Mouse (Mus musculus): ENCODE results near the gene Vangl2. TPM values are rescaled to one million over a fixed set of nuclear protein-coding genes. Genes with fewer than 3 reads are reported as not detected.
"Not testable (repeated sequence)": the region's sequence is repeated elsewhere in the genome, so short reads cannot be mapped to it uniquely, and the experiment has no call there.

Gene Vangl2
- polyA plus RNA-seq, 1 experiment, result 10.5 TPM

GRCm38 (mm10) chr1:171982740-171983139 is 45.5 kb downstream of the Vangl2 start:
- no peak for DNase-seq
- no peaks in the 10 kb centered on the region for H3K4me1 ChIP-seq (ENCODE audit: control insufficient read depth, insufficient read depth, low read length)
- no peak for TF ChIP-seq CTCF (IDR thresholded peaks at IDR 0.05; ENCODE audit: borderline replicate concordance, insufficient read depth, low read depth, low read length)
- TF ChIP-seq POLR2A (IDR thresholded peaks at IDR 0.05; ENCODE audit: borderline replicate concordance, insufficient read depth, low read length), result no peak
- no peaks in the 10 kb centered on the region; the same call in 1 of the 2 replicates for H3K27me3 ChIP-seq (ENCODE audit: control insufficient read depth, insufficient read depth, low read length)
- no peak overlapping the region for H3K4me3 ChIP-seq (replicated peaks; ENCODE audit: insufficient read depth, low read depth, low read length)
- 73% methylated on average over 4 of the region's 4 CpGs for WGBS
- no peak overlapping the region for H3K27ac ChIP-seq (ENCODE audit: insufficient read depth, low read length)

- no peaks in the 10 kb centered on the region for H3K4me1 ChIP-seq (ENCODE audit: control insufficient read depth, insufficient read depth, low read length)
- no peak overlapping the region for H3K27ac ChIP-seq (ENCODE audit: insufficient read depth, low read length)
- no peaks in the 10 kb centered on the region; the same call in 1 of the 2 replicates for H3K27me3 ChIP-seq (ENCODE audit: control insufficient read depth, insufficient read depth, low read length)
- no peak for DNase-seq
- TF ChIP-seq POLR2A (IDR thresholded peaks at IDR 0.05; ENCODE audit: borderline replicate concordance, insufficient read depth, low read length), result no peak
- no peak for TF ChIP-seq CTCF (IDR thresholded peaks at IDR 0.05; ENCODE audit: borderline replicate concordance, insufficient read depth, low read depth, low read length)
- WGBS, result 67% methylated on average over 5 of the region's 5 CpGs
- no peak overlapping the region for H3K4me3 ChIP-seq (replicated peaks; ENCODE audit: insufficient read depth, low read depth, low read length)
Measured at GRCm38 (mm10) chr1:171982170-171982569, 46.1 kb downstream of the Vangl2 start.

DNA sequence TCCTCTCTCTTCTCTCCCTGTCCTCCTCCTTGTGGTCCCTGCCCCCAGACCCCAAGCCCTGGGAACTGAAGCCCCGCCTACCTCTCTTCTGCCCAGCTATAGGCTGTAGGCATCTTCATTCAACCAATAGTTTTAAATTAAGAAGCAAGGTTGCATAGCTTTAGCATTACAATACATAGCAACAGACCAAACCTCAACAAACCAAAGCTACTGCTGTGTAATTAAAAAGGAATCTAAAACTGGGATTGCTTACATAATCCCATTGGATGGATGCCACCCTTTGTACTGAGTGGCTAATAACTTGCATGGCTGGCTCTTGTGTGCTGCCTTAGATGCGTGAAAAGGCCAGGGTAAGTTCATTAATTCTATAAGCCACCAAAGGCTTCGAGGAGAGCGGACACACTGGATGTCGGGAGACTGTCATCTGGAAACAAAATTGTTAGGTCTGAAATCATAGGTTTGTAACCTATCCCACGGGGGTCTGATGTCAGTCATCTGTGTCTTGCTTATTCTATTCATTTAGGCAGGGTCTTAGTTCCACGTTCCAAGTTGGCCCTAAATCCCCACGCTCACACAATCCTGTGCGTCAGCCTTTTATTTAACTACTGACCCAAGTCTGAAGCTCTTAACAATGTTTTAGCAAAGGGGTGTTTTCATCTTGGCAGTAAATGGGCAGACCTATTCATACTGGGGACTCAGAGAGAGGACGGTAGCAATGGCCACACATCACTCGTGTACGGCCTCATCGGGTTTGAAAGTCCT is 48.1 kb downstream of the Vangl2 start:
- H3K4me3 ChIP-seq (replicated peaks; ENCODE audit: insufficient read depth, low read depth, low read length), result no peak overlapping the region
- WGBS, result 67% methylated on average over 13 of the region's 13 CpGs
- H3K27me3 ChIP-seq (ENCODE audit: control insufficient read depth, insufficient read depth, low read length), result no peaks in the 10 kb centered on the region; the same call in 1 of the 2 replicates
- no peak overlapping the region for H3K27ac ChIP-seq (ENCODE audit: insufficient read depth, low read length)
- H3K4me1 ChIP-seq (ENCODE audit: control insufficient read depth, insufficient read depth, low read length), result no peaks in the 10 kb centered on the region
- DNase-seq, result no peak
- no peak for TF ChIP-seq POLR2A (IDR thresholded peaks at IDR 0.05; ENCODE audit: borderline replicate concordance, insufficient read depth, low read length)
- TF ChIP-seq CTCF (IDR thresholded peaks at IDR 0.05; ENCODE audit: borderline replicate concordance, insufficient read depth, low read depth, low read length), result no peak

- DNase-seq, result no peak
- no peaks in the 10 kb centered on the region for H3K4me1 ChIP-seq (ENCODE audit: control insufficient read depth, insufficient read depth, low read length)
- no peak for TF ChIP-seq CTCF (IDR thresholded peaks at IDR 0.05; ENCODE audit: borderline replicate concordance, insufficient read depth, low read depth, low read length)
- TF ChIP-seq POLR2A (IDR thresholded peaks at IDR 0.05; ENCODE audit: borderline replicate concordance, insufficient read depth, low read length), result no peak
- WGBS, result 90% methylated on average over 2 of the region's 2 CpGs
- no peaks in the 10 kb centered on the region for H3K27me3 ChIP-seq (ENCODE audit: control insufficient read depth, insufficient read depth, low read length)
- H3K27ac ChIP-seq (ENCODE audit: insufficient read depth, low read length), result no peak overlapping the region
- H3K4me3 ChIP-seq (replicated peaks; ENCODE audit: insufficient read depth, low read depth, low read length), result no peak overlapping the region
Measured at GRCm38 (mm10) chr1:171977891-171978290, 50.4 kb downstream of the Vangl2 start.

- Histone ChIP-seq H3K27ac (ENCODE audit: insufficient read depth, low read length) (no peak overlapping the region), H3K27me3 (ENCODE audit: control insufficient read depth, insufficient read depth, low read length) (no peaks in the 10 kb centered on the region), H3K4me3 (replicated peaks; ENCODE audit: insufficient read depth, low read depth, low read length) (no peak overlapping the region), H3K4me1 (ENCODE audit: control insufficient read depth, insufficient read depth, low read length) (no peaks in the 10 kb centered on the region)
- TF ChIP-seq CTCF (IDR thresholded peaks at IDR 0.05; ENCODE audit: borderline replicate concordance, insufficient read depth, low read depth, low read length) (no peak), POLR2A (IDR thresholded peaks at IDR 0.05; ENCODE audit: borderline replicate concordance, insufficient read depth, low read length) (no peak)
- WGBS, result 82% methylated on average over 14 of the region's 14 CpGs
- no peak for DNase-seq
Measured at GRCm38 (mm10) chr1:171976826-171977539, 51.3 kb downstream of the Vangl2 start.

- no peak overlapping the region for H3K4me3 ChIP-seq (replicated peaks; ENCODE audit: insufficient read depth, low read depth, low read length)
Measured at GRCm38 (mm10) chr1:171975831-171976230, 52.4 kb downstream of the Vangl2 start.

DNA sequence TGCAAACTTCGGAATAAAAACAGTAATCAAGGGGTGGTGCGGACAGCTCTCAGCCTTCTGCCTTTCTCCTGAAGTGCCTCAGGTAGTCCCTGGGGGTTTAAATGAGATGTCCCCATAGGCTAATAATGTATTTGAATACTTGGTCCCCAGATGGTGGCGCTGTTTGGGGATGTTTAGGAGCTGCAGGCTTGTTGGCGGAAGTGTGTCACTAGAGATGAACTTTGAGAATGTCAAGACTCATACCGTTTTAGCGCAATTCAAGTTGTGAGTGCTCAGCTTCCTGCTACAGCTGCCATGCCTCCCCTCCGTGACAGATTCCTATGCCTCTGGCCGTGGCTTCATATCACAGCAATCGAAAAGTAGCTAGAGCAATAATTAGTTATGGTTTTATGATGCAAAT is 52.9 kb downstream of the Vangl2 start:
- no peak overlapping the region for H3K4me3 ChIP-seq (replicated peaks; ENCODE audit: insufficient read depth, low read depth, low read length)
- TF ChIP-seq CTCF (IDR thresholded peaks at IDR 0.05; ENCODE audit: borderline replicate concordance, insufficient read depth, low read depth, low read length) (no peak), POLR2A (IDR thresholded peaks at IDR 0.05; ENCODE audit: borderline replicate concordance, insufficient read depth, low read length) (no peak)
- no peaks in the 10 kb centered on the region for H3K4me1 ChIP-seq (ENCODE audit: control insufficient read depth, insufficient read depth, low read length)
- no peaks in the 10 kb centered on the region for H3K27me3 ChIP-seq (ENCODE audit: control insufficient read depth, insufficient read depth, low read length)
- 82% methylated on average over 9 of the region's 9 CpGs for WGBS
- DNase-seq, result no peak
- H3K27ac ChIP-seq (ENCODE audit: insufficient read depth, low read length), result no peak overlapping the region

More at GRCm38 (mm10) chr1:171975831-171976230, 52.4 kb downstream of the Vangl2 start:
- TF ChIP-seq POLR2A (IDR thresholded peaks at IDR 0.05; ENCODE audit: borderline replicate concordance, insufficient read depth, low read length) (no peak), CTCF (IDR thresholded peaks at IDR 0.05; ENCODE audit: borderline replicate concordance, insufficient read depth, low read depth, low read length) (no peak)
- H3K4me1 ChIP-seq (ENCODE audit: control insufficient read depth, insufficient read depth, low read length), result no peaks in the 10 kb centered on the region
- 68% methylated on average over 4 of the region's 4 CpGs for WGBS
- H3K27me3 ChIP-seq (ENCODE audit: control insufficient read depth, insufficient read depth, low read length), result no peaks in the 10 kb centered on the region
- no peak overlapping the region for H3K27ac ChIP-seq (ENCODE audit: insufficient read depth, low read length)
- DNase-seq, result no peak

GRCm38 (mm10) chr1:171974361-171974760 is 53.9 kb downstream of the Vangl2 start:
- H3K27me3 ChIP-seq (ENCODE audit: control insufficient read depth, insufficient read depth, low read length); DNase-seq; H3K4me1 ChIP-seq (ENCODE audit: control insufficient read depth, insufficient read depth, low read length); H3K27ac ChIP-seq (ENCODE audit: insufficient read depth, low read length); H3K4me3 ChIP-seq (replicated peaks; ENCODE audit: insufficient read depth, low read depth, low read length): not testable (repeated sequence)
- WGBS, result 97% methylated on average over 2 of the region's 2 CpGs

Data from cerebellum, adult 2 months (tissue).